Mouse (Mus musculus) stomach, embryonic 15.5 days (tissue): ENCODE results near the gene Luzp1. TPM values are rescaled to one million over a fixed set of nuclear protein-coding genes. Genes with fewer than 3 reads are reported as not detected.

Experiments used
- ATAC-seq: fragments of 200-750 bp; cut with Nextera tagmentation; 2 replicates; pipeline ENCODE4 v1.8.0; 2017; ENCODE audit warnings: low read depth, moderate number of reproducible peaks, moderate TSS enrichment; ENCODE audit not compliant: insufficient read depth, low FRiP score
- H3K27ac ChIP-seq: fragments of 300-500 bp; sonication (generic); 2 replicates; pipeline ENCODE4 v1.5.1; 2015; ENCODE audit warnings: mild to moderate bottlenecking, inconsistent platforms
- H3K27me3 ChIP-seq: fragments of 300-500 bp; sonication (generic); replicated peaks from 2 replicates; pipeline ENCODE4 v1.6.1; 2015; ENCODE audit warnings: inconsistent platforms
- H3K36me3 ChIP-seq: fragments of 300-500 bp; sonication (generic); 2 replicates; pipeline ENCODE4 v1.6.1; 2015; ENCODE audit warnings: inconsistent platforms
- H3K4me1 ChIP-seq: fragments of 300-500 bp; sonication (generic); 2 replicates; pipeline ENCODE4 v1.6.1; 2015; ENCODE audit warnings: inconsistent platforms
- H3K4me2 ChIP-seq: fragments of 300-500 bp; sonication (generic); 2 replicates; pipeline ENCODE4 v1.6.1; 2015; ENCODE audit warnings: mild to moderate bottlenecking, inconsistent platforms
- H3K4me3 ChIP-seq: fragments of 300-500 bp; sonication (generic); replicated peaks from 2 replicates; pipeline ENCODE4 v1.5.1; 2015; ENCODE audit warnings: inconsistent platforms
- H3K9ac ChIP-seq: fragments of 300-500 bp; sonication (generic); 2 replicates; pipeline ENCODE4 v1.6.1; 2015; ENCODE audit warnings: inconsistent platforms
- H3K9me3 ChIP-seq: fragments of 300-500 bp; sonication (generic); 2 replicates; pipeline ENCODE4 v1.6.1; 2016; ENCODE audit warnings: inconsistent platforms
- WGBS: fragments of 180-500 bp; shearing (Covaris S2); methylation state at CpG from one replicate; pipeline ENCODE4 v1.1.7; 2015; 5-methylcytosine and 5-hydroxymethylcytosine counted together
- polyA plus RNA-seq: library from polyadenylated mRNA; unstranded; fragments of >200 nt; fragmentation: Nextera tagmentation; extraction: Ambion mirVana; gene quantifications from 2 replicates; pipeline ENCODE4 v1.2.1, GENCODE M21; 2015

Gene Luzp1
- polyA plus RNA-seq, 1 experiment from 2014 or later, result 110 TPM

GRCm38 (mm10) chr4:136557638-136558037 lies 88.1 kb downstream of the Luzp1 start:
- no peak overlapping the region for H3K27ac ChIP-seq
- H3K4me1 ChIP-seq, result no peaks in the 10 kb centered on the region
- no peak for ATAC-seq
- H3K9me3 ChIP-seq, result no peaks in the 10 kb centered on the region
- no peak overlapping the region for H3K4me2 ChIP-seq
- peaks cover 26% of the 10 kb centered on the region for H3K36me3 ChIP-seq
- H3K27me3 ChIP-seq, result no peaks in the 10 kb centered on the region
- 84% methylated on average over 2 of the region's 2 CpGs for WGBS
- no peak overlapping the region for H3K4me3 ChIP-seq
- no peak overlapping the region for H3K9ac ChIP-seq

- Histone ChIP-seq H3K9me3 (no peaks in the 10 kb centered on the region), H3K36me3 (peaks cover 14% of the 10 kb centered on the region), H3K27ac (no peak overlapping the region), H3K4me2 (no peak overlapping the region), H3K9ac (no peak overlapping the region), H3K4me1 (no peaks in the 10 kb centered on the region), H3K27me3 (no peaks in the 10 kb centered on the region), H3K4me3 (no peak overlapping the region)
- ATAC-seq, result no peak
- WGBS, result 82% methylated on average over 2 of the region's 2 CpGs
These were observed 90.1 kb downstream of the Luzp1 start for GRCm38 (mm10) chr4:136559690-136560089.

GRCm38 (mm10) chr4:136560270-136560991 lies 90.9 kb downstream of the Luzp1 start:
- WGBS, result 65% methylated on average over 8 of the region's 8 CpGs

GRCm38 (mm10) chr4:136562755-136563154 lies 93.2 kb downstream of the Luzp1 start:
- H3K9me3 ChIP-seq, result no peaks in the 10 kb centered on the region
- WGBS, result 87% methylated on average over 6 of the region's 6 CpGs
- peaks cover 14% of the 10 kb centered on the region; the same call in 1 of the 2 replicates for H3K36me3 ChIP-seq
- H3K27ac ChIP-seq, result no peak overlapping the region
- no peaks in the 10 kb centered on the region for H3K4me1 ChIP-seq
- no peak overlapping the region for H3K4me2 ChIP-seq
- ATAC-seq, result no peak
- no peaks in the 10 kb centered on the region for H3K27me3 ChIP-seq
- no peak overlapping the region for H3K9ac ChIP-seq
- H3K4me3 ChIP-seq, result no peak overlapping the region

More at GRCm38 (mm10) chr4:136560270-136560991, 90.9 kb downstream of the Luzp1 start:
- Histone ChIP-seq H3K4me3 (no peak overlapping the region), H3K27me3 (no peaks in the 10 kb centered on the region), H3K4me2 (no peak overlapping the region), H3K4me1 (no peaks in the 10 kb centered on the region), H3K9ac (no peak overlapping the region), H3K9me3 (no peaks in the 10 kb centered on the region), H3K36me3 (peaks cover 11% of the 10 kb centered on the region; the same call in 1 of the 2 replicates), H3K27ac (no peak overlapping the region)
- ATAC-seq, result no peak

GRCm38 (mm10) chr4:136568629-136569028 lies 99.1 kb downstream of the Luzp1 start:
- no peaks in the 10 kb centered on the region for H3K4me1 ChIP-seq
- 70% methylated on average over 3 of the region's 3 CpGs for WGBS
- no peak overlapping the region for H3K4me2 ChIP-seq
- no peaks in the 10 kb centered on the region for H3K27me3 ChIP-seq
- H3K9me3 ChIP-seq, result no peaks in the 10 kb centered on the region
- H3K4me3 ChIP-seq, result no peak overlapping the region
- ATAC-seq, result no peak
- H3K27ac ChIP-seq, result no peak overlapping the region
- H3K9ac ChIP-seq, result no peak overlapping the region
- H3K36me3 ChIP-seq, result peaks cover 29% of the 10 kb centered on the region; the same call in 1 of the 2 replicates

GRCm38 (mm10) chr4:136569998-136570397 lies 100.4 kb downstream of the Luzp1 start:
- no peak overlapping the region for H3K9ac ChIP-seq
- no peak overlapping the region for H3K4me2 ChIP-seq
- H3K4me1 ChIP-seq, result no peaks in the 10 kb centered on the region
- H3K27ac ChIP-seq, result no peak overlapping the region
- no peaks in the 10 kb centered on the region for H3K27me3 ChIP-seq
- ATAC-seq, result no peak
- no peak overlapping the region for H3K4me3 ChIP-seq
- H3K9me3 ChIP-seq, result no peaks in the 10 kb centered on the region
- peaks cover 29% of the 10 kb centered on the region; the same call in 1 of the 2 replicates for H3K36me3 ChIP-seq

- H3K27ac ChIP-seq, result no peak overlapping the region
- no peak overlapping the region for H3K4me2 ChIP-seq
- no peaks in the 10 kb centered on the region for H3K27me3 ChIP-seq
- 0 out of 2 replicates have a peak, but pooled peaks cover 2% of the 10 kb centered on the region for H3K4me1 ChIP-seq
- H3K9ac ChIP-seq, result no peak overlapping the region
- no peak for ATAC-seq
- 0 out of 2 replicates have a peak, but pooled peaks cover 5% of the 10 kb centered on the region for H3K36me3 ChIP-seq
- no peak overlapping the region for H3K4me3 ChIP-seq
- no peaks in the 10 kb centered on the region for H3K9me3 ChIP-seq
- WGBS, result 84% methylated on average over 3 of the region's 3 CpGs
These were observed 112.3 kb downstream of the Luzp1 start for GRCm38 (mm10) chr4:136581885-136582284.

GRCm38 (mm10) chr4:136587221-136587827 lies 117.8 kb downstream of the Luzp1 start:
- Histone ChIP-seq H3K4me3 (no peak overlapping the region), H3K36me3 (no peaks in the 10 kb centered on the region), H3K27me3 (no peaks in the 10 kb centered on the region), H3K27ac (no peak overlapping the region), H3K4me2 (no peak overlapping the region), H3K9me3 (no peaks in the 10 kb centered on the region), H3K4me1 (0 out of 2 replicates have a peak, but pooled peaks cover 4% of the 10 kb centered on the region), H3K9ac (no peak overlapping the region)
- ATAC-seq, result no peak
- 92% methylated on average over 4 of the region's 4 CpGs for WGBS

- Histone ChIP-seq H3K4me3 (no peak overlapping the region), H3K4me1 (0 out of 2 replicates have a peak, but pooled peaks cover 7% of the 10 kb centered on the region), H3K36me3 (no peaks in the 10 kb centered on the region), H3K27ac (no peak overlapping the region), H3K9ac (no peak overlapping the region), H3K27me3 (no peaks in the 10 kb centered on the region), H3K9me3 (no peaks in the 10 kb centered on the region), H3K4me2 (no peak overlapping the region)
- no peak for ATAC-seq
- 83% methylated on average over 4 of the region's 4 CpGs for WGBS
These were observed 118.4 kb downstream of the Luzp1 start for GRCm38 (mm10) chr4:136588003-136588402.

- H3K27ac ChIP-seq, result no peak overlapping the region
- no peak for ATAC-seq
- H3K36me3 ChIP-seq, result no peaks in the 10 kb centered on the region
- no peak overlapping the region for H3K4me3 ChIP-seq
- no peaks in the 10 kb centered on the region for H3K9me3 ChIP-seq
- 48% methylated on average over 4 of the region's 4 CpGs for WGBS
- no peak overlapping the region for H3K4me2 ChIP-seq
- no peaks in the 10 kb centered on the region for H3K27me3 ChIP-seq
- no peak overlapping the region for H3K9ac ChIP-seq
- H3K4me1 ChIP-seq, result 0 out of 2 replicates have a peak, but pooled peaks cover 5% of the 10 kb centered on the region
These were observed 122.5 kb downstream of the Luzp1 start for GRCm38 (mm10) chr4:136592111-136592510.

- 60% methylated on average over 2 of the region's 2 CpGs for WGBS
- H3K9ac ChIP-seq, result no peak overlapping the region
- H3K36me3 ChIP-seq, result no peaks in the 10 kb centered on the region
- H3K4me1 ChIP-seq, result 0 out of 2 replicates have a peak, but pooled peaks cover 3% of the 10 kb centered on the region
- no peak overlapping the region for H3K4me2 ChIP-seq
- no peak overlapping the region for H3K27ac ChIP-seq
- no peaks in the 10 kb centered on the region for H3K9me3 ChIP-seq
- H3K27me3 ChIP-seq, result no peaks in the 10 kb centered on the region
- no peak for ATAC-seq
- H3K4me3 ChIP-seq, result no peak overlapping the region
These were observed 124.4 kb downstream of the Luzp1 start for GRCm38 (mm10) chr4:136594006-136594405.

- Histone ChIP-seq H3K27ac (no peak overlapping the region), H3K27me3 (no peaks in the 10 kb centered on the region), H3K36me3 (no peaks in the 10 kb centered on the region), H3K4me3 (no peak overlapping the region), H3K9ac (no peak overlapping the region), H3K4me1 (0 out of 2 replicates have a peak, but pooled peaks cover 3% of the 10 kb centered on the region), H3K9me3 (no peaks in the 10 kb centered on the region), H3K4me2 (no peak overlapping the region)
- ATAC-seq, result no peak
- 75% methylated on average over 6 of the region's 6 CpGs for WGBS
These were observed 125.7 kb downstream of the Luzp1 start for GRCm38 (mm10) chr4:136595221-136595620.
